Mouse (Mus musculus): ENCODE results near the gene Calr3. TPM values are rescaled to one million over a fixed set of nuclear protein-coding genes. Genes with fewer than 3 reads are reported as not detected.

The Calr3 gene
- polyA plus RNA-seq, 1 experiment from 2014 or later, result 0.72 TPM

- Histone ChIP-seq H3K27ac (ENCODE audit: low read depth) (peak overlapping the region; percentile 93), H3K9ac (replicated peaks) (peak overlapping the region; percentile 57), H3K36me3 (replicated peaks; ENCODE audit: insufficient read depth, low read length) (0 out of 2 replicates have a peak, but pooled peaks cover 6% of the 10 kb centered on the region), H3K4me2 (ENCODE audit: low read depth, low read length) (peak overlapping the region; percentile 65), H3K9me3 (ENCODE audit: low read length) (no peaks in the 10 kb centered on the region), H3K4me1 (ENCODE audit: insufficient read depth) (peaks cover 88% of the 10 kb centered on the region), H3K4me3 (ENCODE audit: low read depth, low read length) (peak overlapping the region; percentile 30), H3K27me3 (ENCODE audit: insufficient read depth, low read length) (no peaks in the 10 kb centered on the region)
- DNase-seq, result peak; percentile 78
- WGBS (ENCODE audit: insufficient replicate concordance), result 60% methylated on average over 7 of the region's 7 CpGs
- TF ChIP-seq CTCF (IDR thresholded peaks at IDR 0.05; ENCODE audit: low read depth) (peak; percentile 57), EP300 (IDR thresholded peaks at IDR 0.05; ENCODE audit: low read depth) (peak; percentile 74; the same call in 1 of the 2 replicates)
- peak; percentile 97 for ATAC-seq
Measured at GRCm38 (mm10) chr8:72413839-72414238, 29.8 kb downstream of the Calr3 start.

DNA sequence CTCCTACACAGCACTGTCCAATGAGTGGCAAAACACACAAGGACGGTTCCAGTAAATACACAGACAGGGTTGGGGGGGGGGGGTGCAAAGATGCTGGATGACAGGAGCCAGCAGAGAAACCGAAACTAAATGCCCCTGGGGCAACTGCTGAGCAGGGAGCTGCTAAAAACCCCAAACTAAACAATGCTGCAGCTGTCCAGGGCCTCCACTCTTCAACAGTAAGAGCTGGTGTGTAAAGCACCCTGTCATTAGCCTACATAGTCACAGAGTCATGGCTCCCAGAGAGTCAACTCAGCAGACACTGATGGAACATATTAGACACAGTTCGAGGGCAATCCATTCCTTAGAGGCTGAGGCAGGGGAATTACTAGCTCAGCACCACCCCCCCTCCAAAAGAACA, 34.2 kb downstream of the Calr3 start:
- Histone ChIP-seq H3K4me2 (ENCODE audit: low read depth, low read length) (peak overlapping the region; percentile 13), H3K9me3 (ENCODE audit: low read length) (no peaks in the 10 kb centered on the region), H3K36me3 (replicated peaks; ENCODE audit: insufficient read depth, low read length) (0 out of 2 replicates have a peak, but pooled peaks cover 6% of the 10 kb centered on the region), H3K4me1 (ENCODE audit: insufficient read depth) (peaks cover 60% of the 10 kb centered on the region), H3K27ac (ENCODE audit: low read depth) (peak overlapping the region; percentile 29; the same call in 1 of the 2 replicates), H3K9ac (replicated peaks) (no peak overlapping the region), H3K27me3 (ENCODE audit: insufficient read depth, low read length) (no peaks in the 10 kb centered on the region), H3K4me3 (ENCODE audit: low read depth, low read length) (no peak overlapping the region)
- peak; percentile 45 for DNase-seq
- no peak for ATAC-seq
- WGBS (ENCODE audit: insufficient replicate concordance), result 50% methylated on average over 3 of the region's 3 CpGs
- TF ChIP-seq CTCF (IDR thresholded peaks at IDR 0.05; ENCODE audit: low read depth) (no peak), EP300 (IDR thresholded peaks at IDR 0.05; ENCODE audit: low read depth) (no peak)

- H3K4me1 ChIP-seq (ENCODE audit: insufficient read depth), result peaks cover 45% of the 10 kb centered on the region
- H3K36me3 ChIP-seq (replicated peaks; ENCODE audit: insufficient read depth, low read length), result 0 out of 2 replicates have a peak, but pooled peaks cover 6% of the 10 kb centered on the region
- no peak for DNase-seq
- ATAC-seq, result no peak
- no peak overlapping the region for H3K4me2 ChIP-seq (ENCODE audit: low read depth, low read length)
- H3K4me3 ChIP-seq (ENCODE audit: low read depth, low read length), result no peak overlapping the region
- WGBS (ENCODE audit: insufficient replicate concordance), result 89% methylated on average over 1 of the region's 1 CpGs
- H3K27ac ChIP-seq (ENCODE audit: low read depth), result no peak overlapping the region
- no peaks in the 10 kb centered on the region for H3K9me3 ChIP-seq (ENCODE audit: low read length)
- H3K27me3 ChIP-seq (ENCODE audit: insufficient read depth, low read length), result no peaks in the 10 kb centered on the region
- no peak for TF ChIP-seq CTCF (IDR thresholded peaks at IDR 0.05; ENCODE audit: low read depth)
- no peak for TF ChIP-seq EP300 (IDR thresholded peaks at IDR 0.05; ENCODE audit: low read depth)
- no peak overlapping the region for H3K9ac ChIP-seq (replicated peaks)
Measured at GRCm38 (mm10) chr8:72407878-72408277, 35.8 kb downstream of the Calr3 start.

GRCm38 (mm10) chr8:72402981-72403380, 40.7 kb downstream of the Calr3 start:
- WGBS (ENCODE audit: insufficient replicate concordance), result 88% methylated on average over 3 of the region's 3 CpGs
- Histone ChIP-seq H3K9me3 (ENCODE audit: low read length) (no peaks in the 10 kb centered on the region), H3K4me2 (ENCODE audit: low read depth, low read length) (no peak overlapping the region), H3K27ac (ENCODE audit: low read depth) (no peak overlapping the region), H3K4me3 (ENCODE audit: low read depth, low read length) (no peak overlapping the region), H3K4me1 (ENCODE audit: insufficient read depth) (peaks cover 20% of the 10 kb centered on the region), H3K27me3 (ENCODE audit: insufficient read depth, low read length) (no peaks in the 10 kb centered on the region), H3K36me3 (replicated peaks; ENCODE audit: insufficient read depth, low read length) (peaks cover 9% of the 10 kb centered on the region), H3K9ac (replicated peaks) (no peak overlapping the region)
- DNase-seq (no peak), ATAC-seq (no peak)
- no peak for TF ChIP-seq CTCF (IDR thresholded peaks at IDR 0.05; ENCODE audit: low read depth)
- no peak for TF ChIP-seq EP300 (IDR thresholded peaks at IDR 0.05; ENCODE audit: low read depth)

DNA sequence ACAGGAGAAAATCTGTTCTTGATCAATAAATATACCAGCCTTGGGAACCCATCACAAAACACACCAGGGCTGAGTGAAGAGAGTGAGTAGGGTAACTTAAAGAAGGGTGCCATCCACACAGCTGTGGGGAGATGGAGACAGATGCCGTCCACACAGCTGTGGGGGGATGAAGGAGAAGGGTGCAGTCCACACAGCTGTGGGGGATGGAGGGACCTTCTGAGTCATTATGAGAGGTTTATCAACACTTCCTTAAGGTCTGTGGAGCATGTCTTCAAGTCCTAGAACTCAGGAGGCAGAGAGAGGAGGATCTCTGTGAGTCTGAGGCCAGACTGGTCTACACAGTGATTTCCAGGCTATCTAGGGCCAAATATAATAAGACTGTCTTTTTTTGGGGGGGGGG, 42.3 kb downstream of the Calr3 start:
- H3K9ac ChIP-seq (replicated peaks), result no peak overlapping the region
- peaks cover 15% of the 10 kb centered on the region for H3K4me1 ChIP-seq (ENCODE audit: insufficient read depth)
- no peak overlapping the region for H3K4me3 ChIP-seq (ENCODE audit: low read depth, low read length)
- DNase-seq (no peak), ATAC-seq (no peak)
- no peak overlapping the region for H3K27ac ChIP-seq (ENCODE audit: low read depth)
- WGBS (ENCODE audit: insufficient replicate concordance), result 79% methylated on average over 1 of the region's 1 CpGs
- H3K9me3 ChIP-seq (ENCODE audit: low read length), result no peaks in the 10 kb centered on the region
- H3K27me3 ChIP-seq (ENCODE audit: insufficient read depth, low read length), result no peaks in the 10 kb centered on the region
- peaks cover 20% of the 10 kb centered on the region for H3K36me3 ChIP-seq (replicated peaks; ENCODE audit: insufficient read depth, low read length)
- H3K4me2 ChIP-seq (ENCODE audit: low read depth, low read length), result no peak overlapping the region
- TF ChIP-seq CTCF (IDR thresholded peaks at IDR 0.05; ENCODE audit: low read depth), result no peak

DNA sequence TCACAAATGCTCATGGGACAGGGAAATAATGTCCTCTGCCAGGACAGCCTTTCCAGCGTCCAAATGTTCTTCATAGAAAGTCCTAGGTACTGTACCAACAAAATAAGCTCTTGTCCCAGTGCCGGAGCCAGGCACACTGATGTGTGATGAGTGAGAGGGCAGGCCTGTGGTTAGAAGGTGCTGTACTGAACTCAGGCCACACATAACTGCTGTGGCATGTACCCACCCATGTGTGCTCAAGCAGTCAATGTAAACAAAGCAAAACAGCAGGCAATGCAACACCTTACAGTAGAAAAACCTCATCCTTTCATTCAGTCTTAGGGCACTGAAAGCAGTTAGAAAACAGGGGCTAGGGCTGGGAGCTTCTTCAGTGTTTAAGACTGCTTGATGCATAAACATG, 57.9 kb downstream of the Calr3 start:
- Histone ChIP-seq H3K4me2 (ENCODE audit: low read depth, low read length) (no peak overlapping the region), H3K4me1 (ENCODE audit: insufficient read depth) (peaks cover 4% of the 10 kb centered on the region; the same call in 1 of the 2 replicates), H3K4me3 (ENCODE audit: low read depth, low read length) (no peak overlapping the region), H3K36me3 (replicated peaks; ENCODE audit: insufficient read depth, low read length) (peaks cover 82% of the 10 kb centered on the region), H3K27ac (ENCODE audit: low read depth) (no peak overlapping the region), H3K27me3 (ENCODE audit: insufficient read depth, low read length) (no peaks in the 10 kb centered on the region), H3K9ac (replicated peaks) (no peak overlapping the region), H3K9me3 (ENCODE audit: low read length) (no peaks in the 10 kb centered on the region)
- TF ChIP-seq CTCF (IDR thresholded peaks at IDR 0.05; ENCODE audit: low read depth) (no peak), EP300 (IDR thresholded peaks at IDR 0.05; ENCODE audit: low read depth) (no peak)
- 64% methylated on average over 2 of the region's 2 CpGs for WGBS (ENCODE audit: insufficient replicate concordance)
- DNase-seq, result no peak
- ATAC-seq, result 0 out of 2 replicates have a peak, but pooled peaks have one; percentile 48
